Mouse (Mus musculus): ENCODE measurements at regions not wholly inside any gene's neighbourhood (a gene's known extent, or its start where the extent isn't known, plus 50 kb on each side); places are given as distances from the start of the nearest gene placed in this dataset.

GRCm38 (mm10) chr4:95208827-95209226 lies 156.8 kb upstream of the Jun start:
- in situ Hi-C loops (cut with MboI, MseI) = no loop called here

- in situ Hi-C loops (cut with MboI, MseI) = loop anchor here in 1 of 2 experiments (10.0 kb wide), 1 partner anchor 1875 kb away; the partner anchor contains the start of gene Tusc1
Measured at GRCm38 (mm10) chr4:95209322-95210119, 157.5 kb upstream of the Jun start.

GRCm38 (mm10) chr4:95212561-95212960 lies 160.5 kb upstream of the Jun start:
- in situ Hi-C loops (cut with MboI, MseI) = loop anchor here in 1 of 2 experiments (10.0 kb wide), 1 partner anchor 1878 kb away; the partner anchor contains the start of gene Tusc1

- in situ Hi-C loops (cut with MboI, MseI) = loop anchor here in 1 of 2 experiments (10.0 kb wide), 1 partner anchor 1878 kb away; the partner anchor contains the start of gene Tusc1
Measured at GRCm38 (mm10) chr4:95213026-95213425, 161.0 kb upstream of the Jun start.

- in situ Hi-C loops (cut with MboI, MseI) = loop anchor here in 1 of 2 experiments (10.0 kb wide), 1 partner anchor 1879 kb away; the partner anchor contains the start of gene Tusc1
Measured at GRCm38 (mm10) chr4:95214026-95214425, 162.0 kb upstream of the Jun start.

GRCm38 (mm10) chr4:95215187-95215586 lies 163.2 kb upstream of the Jun start:
- in situ Hi-C loops (cut with MboI, MseI) = loop anchor here in 1 of 2 experiments (10.0 kb wide), 1 partner anchor 1880 kb away; the partner anchor contains the start of gene Tusc1

GRCm38 (mm10) chr4:95230461-95230860 lies 178.4 kb upstream of the Jun start:
- in situ Hi-C loops (cut with MboI, MseI) = no loop called here

GRCm38 (mm10) chr4:95233034-95233433 lies 181.0 kb upstream of the Jun start:
- in situ Hi-C loops (cut with MboI, MseI) = no loop called here

GRCm38 (mm10) chr4:95234030-95234555 lies 182.1 kb upstream of the Jun start:
- in situ Hi-C loops (cut with MboI, MseI) = no loop called here

- in situ Hi-C loops (cut with MboI, MseI) = no loop called here
Measured at GRCm38 (mm10) chr4:95247977-95248376, 196.0 kb upstream of the Jun start.

GRCm38 (mm10) chr4:95249031-95249430 lies 197.0 kb upstream of the Jun start:
- in situ Hi-C loops (cut with MboI, MseI) = no loop called here

GRCm38 (mm10) chr4:95250083-95250482 lies 198.1 kb upstream of the Jun start:
- in situ Hi-C loops (cut with MboI, MseI) = no loop called here

GRCm38 (mm10) chr4:95269766-95270165 lies 217.7 kb upstream of the Jun start:
- in situ Hi-C loops (cut with MboI, MseI) = no loop called here

- in situ Hi-C loops (cut with MboI, MseI) = no loop called here
Measured at GRCm38 (mm10) chr4:95270389-95270788, 218.4 kb upstream of the Jun start.

GRCm38 (mm10) chr4:95276231-95276630 lies 224.2 kb upstream of the Jun start:
- in situ Hi-C loops (cut with MboI, MseI) = no loop called here

- in situ Hi-C loops (cut with MboI, MseI) = no loop called here
Measured at GRCm38 (mm10) chr4:95277989-95278713, 226.1 kb upstream of the Jun start.

- in situ Hi-C loops (cut with MboI, MseI) = no loop called here
Measured at GRCm38 (mm10) chr4:95278714-95279095, 226.7 kb upstream of the Jun start.

- in situ Hi-C loops (cut with MboI, MseI) = no loop called here
Measured at GRCm38 (mm10) chr4:95279200-95279599, 227.2 kb upstream of the Jun start.

- in situ Hi-C loops (cut with MboI, MseI) = no loop called here
Measured at GRCm38 (mm10) chr4:95282083-95282482, 230.1 kb upstream of the Jun start.

GRCm38 (mm10) chr4:95283789-95284188 lies 231.8 kb upstream of the Jun start:
- in situ Hi-C loops (cut with MboI, MseI) = no loop called here

- in situ Hi-C loops (cut with MboI, MseI) = no loop called here
Measured at GRCm38 (mm10) chr4:95284192-95284591, 232.2 kb upstream of the Jun start.

GRCm38 (mm10) chr4:95284696-95285095 lies 232.7 kb upstream of the Jun start:
- in situ Hi-C loops (cut with MboI, MseI) = no loop called here

Measured in T-helper 17 cell (primary cell).